In the genomic region with DNA sequence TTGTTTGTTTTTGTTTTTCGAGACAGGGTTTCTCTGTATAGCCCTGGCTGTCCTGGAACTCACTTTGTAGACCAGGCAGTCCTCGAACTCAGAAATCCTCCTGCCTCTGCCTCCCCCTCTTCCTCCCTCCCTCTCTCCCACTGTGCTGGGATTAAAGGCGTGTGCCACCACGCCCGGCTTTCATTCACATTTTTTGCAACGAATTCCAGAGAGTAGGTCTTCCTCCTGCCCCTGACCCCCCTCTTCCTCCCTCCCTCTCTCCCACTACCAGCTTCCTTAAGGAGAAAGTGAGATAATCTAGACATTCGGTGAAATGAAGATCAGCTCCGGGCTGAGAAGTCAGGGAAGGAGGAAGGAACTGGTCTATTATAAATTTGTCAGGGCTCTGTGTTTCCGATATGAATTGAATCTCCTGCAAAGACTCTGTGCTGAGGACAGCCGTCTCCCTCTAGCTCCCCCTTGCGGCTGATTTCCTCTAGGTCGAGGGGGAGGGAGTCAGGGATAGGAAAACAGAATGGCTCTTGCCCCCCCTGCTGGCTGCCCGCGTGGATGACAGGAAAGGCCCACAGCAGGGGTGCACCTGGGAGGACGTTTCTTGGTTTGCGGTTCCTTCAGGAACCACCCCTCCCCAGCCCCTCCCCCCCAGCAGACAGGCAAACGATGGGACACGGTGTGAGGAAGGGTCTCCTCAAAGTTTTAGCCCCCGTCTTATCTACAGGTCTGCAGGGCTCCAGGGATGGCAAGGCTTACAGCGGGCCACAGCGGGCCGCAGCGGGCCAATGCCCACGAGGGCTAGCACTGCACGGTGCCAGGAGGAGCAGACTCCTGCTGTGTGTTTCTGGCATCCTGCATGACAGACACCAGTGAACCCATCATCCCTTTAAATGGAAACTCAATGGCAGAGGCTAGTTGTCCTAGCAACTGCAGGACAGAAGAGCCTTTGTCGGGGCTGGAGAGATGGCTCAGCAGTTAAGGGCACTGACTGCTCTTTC, we compare ENCODE assay signal across 1 mouse cellular context.
TF ChIP-seq lines count a peak whose summit lies in the region.

No protein-coding gene starts in this region.

TF ChIP-seq in CH12.LX, 34 proteins besides CTCF, POLR2A, EP300 and RAD21:
- TF ChIP-seq SMC3 (IDR thresholded peaks at IDR 0.05; ENCODE audit: low read depth, low read length) (peak; percentile 90), JUND (conservative IDR thresholded peaks at IDR 0.05; ENCODE audit: low read depth, low read length) (no peak), NELFE (IDR thresholded peaks at IDR 0.05; ENCODE audit: low read depth, low read length) (peak; percentile 71; the same call in 1 of the 2 replicates), ELF1 (IDR thresholded peaks at IDR 0.05; ENCODE audit: low read depth, low read length) (peak; percentile 15; the same call in 1 of the 2 replicates), MAZ (IDR thresholded peaks at IDR 0.05; ENCODE audit: low read depth, low read length) (peak; percentile 91), ZNF384 (IDR thresholded peaks at IDR 0.05; ENCODE audit: low read depth, low read length) (no peak), IRF4 (IDR thresholded peaks at IDR 0.05; ENCODE audit: low read depth, low read length) (peak; percentile 52; the same call in 1 of the 2 replicates)
